Mouse (Mus musculus) liver, embryonic 14.5 days (tissue): ENCODE measurements around the gene Emp3. TPM values are rescaled to one million over a fixed set of nuclear protein-coding genes. Genes with fewer than 3 reads are reported as not detected.
A peak's percentile ranks its signal among the peaks of the same experiment; 100 is the strongest.
"Not testable (repeated sequence)": the region's sequence is repeated elsewhere in the genome, so short reads cannot be mapped to it uniquely, and the experiment has no call there.

Experiments
- ATAC-seq: fragments of 200-750 bp; cut with Nextera tagmentation; 2 replicates; pipeline ENCODE4 v1.8.0; 2017; ENCODE audit warnings: moderate number of reproducible peaks, mild to moderate bottlenecking, moderate library complexity; ENCODE audit not compliant: insufficient read depth
- DNase-seq, 3 experiments: peaks; one replicate each; pipeline ENCODE4 v3.0.0-alpha.2; 2012 to 2013; ENCODE audit warnings: low read depth in 3 of 3, low spot score in 3 of 3
- H3K27ac ChIP-seq: fragments of 300-500 bp; sonication (generic); 2 replicates; pipeline ENCODE4 v1.5.1; 2014; ENCODE audit warnings: moderate library complexity, mild to moderate bottlenecking, control low read depth, inconsistent platforms
- H3K27me3 ChIP-seq: fragments of 300-500 bp; sonication (generic); 2 replicates; pipeline ENCODE4 v1.6.1; 2014; ENCODE audit warnings: mild to moderate bottlenecking, low read length, moderate library complexity; ENCODE audit not compliant: control insufficient read depth, insufficient read depth
- H3K36me3 ChIP-seq: fragments of 300-500 bp; sonication (generic); replicated peaks from 2 replicates; pipeline ENCODE4 v1.6.1; 2014; ENCODE audit warnings: low read depth; ENCODE audit not compliant: control insufficient read depth, insufficient read depth
- H3K4me1 ChIP-seq, 2 experiments: fragments of 200-500 bp in 1 of 2; fragments of 300-500 bp in 1 of 2; sonication (generic) in 1 of 2; replicated peaks; 2 replicates each; pipeline ENCODE4 v1.6.1; 2012 to 2014; ENCODE audit warnings: antibody characterized with exemption in 1 of 2, inconsistent platforms in 1 of 2, low read length in 1 of 2; ENCODE audit not compliant: control insufficient read depth in 2 of 2, insufficient read depth in 2 of 2
- H3K4me2 ChIP-seq: fragments of 300-500 bp; sonication (generic); 2 replicates; pipeline ENCODE4 v1.6.1; 2014; ENCODE audit warnings: low read depth, mild to moderate bottlenecking, control low read depth, moderate library complexity
- H3K4me3 ChIP-seq, 2 experiments: fragments of 200-500 bp in 1 of 2; fragments of 300-500 bp in 1 of 2; sonication (generic) in 1 of 2; 2 replicates each; pipeline ENCODE4 v1.5.1; 2012 to 2014; ENCODE audit warnings: low read depth in 2 of 2, low read length in 2 of 2, mild to moderate bottlenecking in 2 of 2, control low read depth in 1 of 2, inconsistent platforms in 1 of 2, moderate library complexity in 1 of 2; ENCODE audit not compliant: insufficient read depth in 1 of 2
- H3K9ac ChIP-seq: fragments of 300-500 bp; sonication (generic); replicated peaks from 2 replicates; pipeline ENCODE4 v1.6.1; 2014; ENCODE audit warnings: mild to moderate bottlenecking, control low read depth, moderate library complexity
- H3K9me3 ChIP-seq: fragments of 300-500 bp; sonication (generic); 2 replicates; pipeline ENCODE4 v1.6.1; 2016; ENCODE audit warnings: low read length, mixed read lengths; ENCODE audit not compliant: control insufficient read depth
- CTCF ChIP-seq: IDR thresholded peaks from 2 replicates; pipeline ENCODE4 v1.5.1; 2016; ENCODE audit warnings: antibody characterized with exemption, low read depth, control low read depth
- EP300 ChIP-seq: IDR thresholded peaks from 2 replicates; pipeline ENCODE4 v1.6.1; 2016; ENCODE audit warnings: antibody characterized with exemption, low read depth
- WGBS: fragments of 180-500 bp; shearing (Covaris S2); extraction: QIAGEN DNeasy Blood & Tissue Kit; methylation state at CpG from one replicate; pipeline ENCODE4 v1.1.7; 2014; ENCODE audit not compliant: insufficient replicate concordance; 5-methylcytosine and 5-hydroxymethylcytosine counted together
- polyA plus RNA-seq, 2 experiments: library from polyadenylated mRNA; depleted of rRNA in 1 of 2; stranded (reverse) in 1 of 2; unstranded in 1 of 2; fragments of >200 nt; fragmentation: Nextera tagmentation in 1 of 2; extraction: Ambion mirVana in 1 of 2; gene quantifications; 2 replicates each; pipeline versions ENCODE4 v1.2.1 to v1.2.3; 2012 to 2014

Emp3 gene
- polyA plus RNA-seq (2012; rRNA removed) (29.0 and 39.6 TPM in 2 replicates), polyA plus RNA-seq (2014; fragmentation: Nextera tagmentation; extraction: Ambion mirVana) (54.9 and 61.8 TPM in 2 replicates)

DNA sequence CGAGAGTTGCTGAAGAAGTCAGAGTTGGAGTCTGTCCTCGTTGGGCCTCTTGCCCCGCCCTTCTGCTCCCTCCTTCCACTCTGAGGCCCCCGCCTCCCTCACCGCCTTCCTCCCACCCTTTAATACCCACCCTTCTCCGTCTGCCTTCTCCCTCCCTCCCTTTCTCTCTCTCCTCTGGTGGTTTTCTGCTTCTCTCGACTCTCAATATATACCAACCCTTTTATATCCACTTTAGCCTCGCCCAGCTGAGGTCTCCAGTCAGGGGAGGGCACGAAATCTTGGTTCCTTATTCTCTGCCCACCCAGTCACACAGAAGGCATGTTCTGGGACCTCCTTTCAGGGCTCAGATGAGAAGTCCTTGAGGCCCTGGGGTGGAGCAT, at the start of gene Emp3:
Gene Emp3 (minus strand): TSS at position 163 of the 380 bp plus-strand sequence.
- peak within 1 kb of the TSS; percentile 54 to 64 for H3K4me3 ChIP-seq
- 7% methylated on average over 9 of the region's 9 CpGs for WGBS
- no peaks in the 10 kb centered on the region for H3K36me3 ChIP-seq
- H3K4me2 ChIP-seq = peak within 1 kb of the TSS; percentile 66
- no peaks in the 10 kb centered on the region for H3K9me3 ChIP-seq
- ATAC-seq (peak; percentile 26; the same call in 1 of the 2 replicates), DNase-seq (peak in 1 of 3 experiments; percentile 42)
- H3K27me3 ChIP-seq = no peaks in the 10 kb centered on the region
- TF ChIP-seq EP300 (no peak), CTCF (no peak)
- H3K9ac ChIP-seq = peak within 1 kb of the TSS; percentile 59
- peak within 1 kb of the TSS; percentile 75 for H3K27ac ChIP-seq
- peaks cover 22 to 41% of the 10 kb centered on the region in 2 experiments for H3K4me1 ChIP-seq

DNA sequence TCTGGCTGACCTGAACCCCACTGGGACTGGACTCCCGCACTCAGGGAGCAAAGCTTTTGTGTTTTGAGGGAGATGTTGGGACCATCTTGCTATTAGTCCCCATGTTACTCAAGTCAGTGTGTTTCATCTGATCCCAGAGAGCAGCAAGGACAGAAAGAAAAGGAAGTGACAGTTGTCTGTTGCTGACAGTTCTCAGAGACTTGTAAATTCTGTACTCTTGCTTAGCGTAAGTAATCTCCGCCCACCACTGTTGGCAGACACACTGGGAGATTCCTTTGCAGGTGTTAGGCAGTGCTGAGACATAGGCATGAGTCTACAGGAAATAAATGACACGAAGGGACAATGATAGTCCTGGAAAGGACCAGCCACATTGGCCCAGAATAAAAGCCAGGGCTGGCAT, 35.4 kb upstream of the Emp3 start:
- Histone ChIP-seq H3K27me3 (no peaks in the 10 kb centered on the region), H3K9ac (no peak overlapping the region), H3K9me3 (no peaks in the 10 kb centered on the region), H3K36me3 (no peaks in the 10 kb centered on the region), H3K4me2 (no peak overlapping the region), H3K27ac (no peak overlapping the region), H3K4me3 (no peak overlapping the region), H3K4me1 (no peaks in the 10 kb centered on the region)
- ATAC-seq = no peak
- TF ChIP-seq CTCF = no peak
- TF ChIP-seq EP300 = no peak
- WGBS = 31% methylated on average over 4 of the region's 4 CpGs
- no peak for DNase-seq

DNA sequence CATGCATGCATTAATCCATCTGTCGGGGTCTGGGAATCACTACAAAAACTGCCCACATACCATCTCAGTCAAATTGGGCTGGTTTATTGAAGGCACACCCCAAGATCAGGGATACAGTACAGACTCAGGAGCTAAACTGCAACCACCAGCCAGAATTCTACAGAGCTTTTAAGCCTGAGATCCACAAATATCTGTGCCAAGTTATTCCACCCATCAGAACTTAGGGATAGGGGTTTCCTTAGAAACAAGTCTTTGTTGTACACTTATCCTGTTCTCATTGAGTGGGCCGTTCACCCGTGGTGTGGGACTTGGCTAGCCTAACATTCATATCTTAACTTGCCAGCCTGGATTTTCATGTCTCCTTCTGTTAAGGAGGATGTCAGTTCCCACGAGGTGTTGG, 27.9 kb upstream of the Emp3 start:
- H3K27me3 ChIP-seq = no peaks in the 10 kb centered on the region
- no peak overlapping the region for H3K4me3 ChIP-seq
- no peaks in the 10 kb centered on the region for H3K36me3 ChIP-seq
- ATAC-seq = no peak
- 49% methylated on average over 4 of the region's 4 CpGs for WGBS
- DNase-seq = no peak
- H3K27ac ChIP-seq = no peak overlapping the region
- TF ChIP-seq CTCF = no peak
- TF ChIP-seq EP300 = no peak
- no peak overlapping the region for H3K4me2 ChIP-seq
- H3K4me1 ChIP-seq = no peaks in the 10 kb centered on the region
- no peak overlapping the region for H3K9ac ChIP-seq
- H3K9me3 ChIP-seq = no peaks in the 10 kb centered on the region

DNA sequence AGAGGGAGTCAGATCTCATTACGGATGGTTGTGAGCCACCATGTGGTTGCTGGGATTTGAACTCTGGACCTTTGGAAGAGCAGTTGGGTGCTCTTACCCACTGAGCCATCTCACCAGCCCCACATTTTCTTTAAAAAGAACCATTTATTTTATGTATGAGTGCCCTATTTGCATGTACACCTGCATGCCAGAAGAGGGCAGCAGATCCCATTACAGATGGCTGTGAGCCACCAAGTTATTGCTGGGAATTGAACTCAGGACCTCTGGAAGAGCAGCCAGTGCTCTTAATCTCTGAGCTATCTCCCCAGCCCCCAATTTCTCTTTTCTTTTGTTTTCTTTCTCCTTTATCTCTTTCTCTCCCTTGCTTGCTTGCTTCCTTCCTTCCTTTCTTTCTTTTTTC, 22.1 kb upstream of the Emp3 start:
- not testable (repeated sequence) for H3K9ac ChIP-seq, H3K36me3 ChIP-seq, H3K9me3 ChIP-seq, ATAC-seq, H3K4me1 ChIP-seq, H3K4me3 ChIP-seq, H3K27ac ChIP-seq, H3K4me2 ChIP-seq, H3K27me3 ChIP-seq, DNase-seq
- 25% methylated on average over 1 of the region's 1 CpGs for WGBS
- TF ChIP-seq CTCF = peak; percentile 54

DNA sequence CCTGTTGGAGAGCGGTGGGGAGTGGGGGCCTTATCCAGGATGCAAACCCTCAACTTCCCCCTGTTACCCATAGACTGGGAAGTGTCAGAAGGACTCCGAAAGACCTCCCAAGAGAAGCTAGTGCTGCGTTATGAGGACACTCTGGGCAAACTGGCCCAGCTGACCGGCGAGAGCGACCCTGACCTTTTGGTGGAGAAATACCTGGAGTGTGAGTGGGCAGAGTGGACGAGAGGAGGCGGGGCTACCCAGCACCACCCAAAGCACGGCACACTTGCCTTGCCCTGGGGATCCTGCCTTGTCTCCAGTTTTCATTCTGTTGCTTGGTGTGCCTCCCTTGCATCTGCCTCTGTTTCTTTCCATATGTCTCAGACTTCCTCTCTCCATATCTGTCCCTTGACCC, 20.8 kb upstream of the Emp3 start:
- Histone ChIP-seq H3K27me3 (no peaks in the 10 kb centered on the region), H3K9ac (no peak overlapping the region), H3K36me3 (no peaks in the 10 kb centered on the region), H3K4me3 (no peak overlapping the region), H3K9me3 (no peaks in the 10 kb centered on the region), H3K4me1 (no peaks in the 10 kb centered on the region), H3K27ac (no peak overlapping the region), H3K4me2 (no peak overlapping the region)
- 62% methylated on average over 9 of the region's 9 CpGs for WGBS
- no peak for DNase-seq
- no peak for ATAC-seq
- no peak for TF ChIP-seq CTCF
- no peak for TF ChIP-seq EP300
